Mouse (Mus musculus): ENCODE measurements around the gene Sh3kbp1.

DNA sequence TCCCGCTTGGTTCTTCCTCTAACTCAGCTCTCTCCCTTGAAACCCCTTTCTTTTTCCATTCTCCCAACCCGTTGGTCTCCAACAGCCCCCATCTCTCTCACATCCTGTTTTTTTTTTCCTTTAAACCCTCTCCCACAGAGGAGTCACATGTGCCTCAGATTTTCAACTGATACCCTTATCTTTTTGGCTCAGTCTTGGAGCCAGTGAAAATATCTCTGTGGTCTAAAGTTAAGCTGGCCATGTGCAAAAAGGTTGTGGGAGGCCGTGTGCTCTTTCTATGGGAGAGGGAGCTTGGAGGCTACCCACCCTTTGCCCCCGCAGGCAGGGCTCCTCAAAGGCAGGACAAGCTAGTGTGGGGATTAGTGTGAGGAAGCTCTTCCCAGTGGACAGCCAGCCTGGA lies 12.9 kb downstream of the Sh3kbp1 start:
- TF ChIP-seq CTCF (conservative IDR thresholded peaks at IDR 0.05; ENCODE audit: low read length) (no peak), POU5F1 (IDR thresholded peaks at IDR 0.05; ENCODE audit: borderline replicate concordance, low read length) (no peak)

Measured in E14TG2a.4 (cell line).